Mouse (Mus musculus) mouse embryonic stem cell (cell line): Measurements from ENCODE around the gene Nxpe5.

Experiments
- in situ Hi-C, 2 experiments: fragments of 300-500 bp; cut with MboI; formaldehyde crosslinking; loops; 1 replicate in 1 of 2; 3 replicates in 1 of 2; pipeline ENCODE4 v1.14.3; 2019 to 2020; ENCODE audit warnings: low sequenced_read_pairs in 2 of 2, low pct_unique_long_range_greater_than_20kb in 1 of 2, mixed read lengths in 1 of 2; ENCODE audit not compliant: unreplicated experiment in 1 of 2

The Nxpe5 gene

DNA sequence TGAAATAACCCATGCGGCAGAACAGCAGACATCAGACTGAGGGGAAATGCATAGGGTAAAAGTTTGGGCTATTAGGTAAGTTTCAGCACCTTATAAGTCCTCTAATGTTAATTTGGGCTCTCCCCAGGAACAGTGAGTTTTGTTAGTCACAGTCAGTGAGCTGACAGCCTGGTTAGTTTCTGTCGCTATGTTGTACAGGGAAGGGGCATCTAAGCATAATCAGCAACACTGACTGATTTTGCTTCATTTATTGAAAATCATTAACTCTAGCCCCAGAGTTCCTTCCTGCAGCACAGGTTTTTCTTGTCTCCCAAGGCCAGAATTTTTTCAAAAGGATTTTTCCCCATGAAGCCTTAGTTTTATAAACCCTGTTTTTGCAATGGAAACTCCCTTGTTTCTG, 8.1 kb downstream of the Nxpe5 start:
- in situ Hi-C loops: no loop called here

DNA sequence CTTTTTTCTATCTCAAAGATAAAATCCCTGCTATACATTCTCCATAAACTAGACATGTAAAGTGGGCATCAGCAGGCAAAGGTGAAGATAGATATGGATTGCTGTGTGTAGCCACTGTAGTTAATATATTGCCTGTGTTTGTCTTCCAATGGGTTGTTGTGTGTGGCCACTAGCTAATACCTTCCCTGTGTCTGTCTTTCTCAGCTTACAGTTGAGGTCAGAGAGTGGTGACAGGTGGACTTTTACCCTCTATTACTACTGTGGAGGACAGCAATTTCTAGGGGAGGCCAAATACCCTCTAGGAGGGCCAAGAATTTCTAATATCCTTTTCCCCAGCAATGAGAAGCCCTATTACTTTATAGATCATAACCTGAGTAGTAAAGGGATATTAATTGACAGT, 8.5 kb downstream of the Nxpe5 start:
- in situ Hi-C loops: no loop called here

GRCm38 (mm10) chr5:138241511-138241910, 15.8 kb downstream of the Nxpe5 start:
- in situ Hi-C loops: no loop called here

- in situ Hi-C loops: loop anchor here (5.0 kb wide), 2 partner anchors 44 to 49 kb away; no protein-coding TSS in a partner anchor
Observed at GRCm38 (mm10) chr5:138251144-138251543, 25.4 kb downstream of the Nxpe5 start.

- in situ Hi-C loops: loop anchor here (5.0 kb wide), 2 partner anchors 46 to 51 kb away; no protein-coding TSS in a partner anchor
Observed at GRCm38 (mm10) chr5:138253061-138253460, 27.4 kb downstream of the Nxpe5 start.

DNA sequence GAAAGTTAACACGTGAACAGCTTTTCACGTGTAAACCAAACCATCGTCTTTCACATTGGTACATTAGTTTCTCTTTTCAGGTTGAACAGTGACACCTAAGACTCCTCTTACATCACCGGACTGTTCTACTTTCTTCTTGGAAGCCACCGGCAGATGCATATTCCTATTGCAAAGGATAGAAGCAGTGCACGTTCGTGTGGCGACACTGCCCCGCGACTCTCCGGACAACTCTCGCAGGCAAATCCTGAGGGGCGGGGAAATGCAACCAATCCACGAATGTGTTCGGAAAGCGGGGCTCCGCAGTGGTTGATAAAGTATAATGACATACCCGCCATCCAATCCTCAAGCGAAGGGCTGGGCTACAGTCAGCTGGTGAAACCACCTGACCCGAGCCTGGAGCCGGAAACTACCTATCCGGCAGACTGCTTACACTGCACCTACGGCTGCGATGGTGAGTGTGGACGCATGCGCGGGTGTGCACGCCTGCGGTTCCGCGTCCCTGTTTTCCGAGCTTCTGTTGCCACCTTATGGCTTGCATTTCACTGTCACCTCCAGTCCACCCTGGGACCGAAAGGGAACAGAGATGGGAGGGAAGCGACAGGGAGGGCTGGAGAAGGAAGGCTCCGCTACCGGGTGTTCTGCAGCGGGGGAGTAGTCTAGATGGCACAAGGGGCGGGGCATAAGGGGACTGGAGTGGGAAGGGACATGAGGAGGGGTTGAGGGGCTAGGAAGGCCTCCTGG, 29.8 kb downstream of the Nxpe5 start, which contains the start of gene Lamtor4:
TSS of gene Lamtor4 (plus strand) at position 130 of the 741 bp plus-strand sequence.
- in situ Hi-C loops: no loop called here

DNA sequence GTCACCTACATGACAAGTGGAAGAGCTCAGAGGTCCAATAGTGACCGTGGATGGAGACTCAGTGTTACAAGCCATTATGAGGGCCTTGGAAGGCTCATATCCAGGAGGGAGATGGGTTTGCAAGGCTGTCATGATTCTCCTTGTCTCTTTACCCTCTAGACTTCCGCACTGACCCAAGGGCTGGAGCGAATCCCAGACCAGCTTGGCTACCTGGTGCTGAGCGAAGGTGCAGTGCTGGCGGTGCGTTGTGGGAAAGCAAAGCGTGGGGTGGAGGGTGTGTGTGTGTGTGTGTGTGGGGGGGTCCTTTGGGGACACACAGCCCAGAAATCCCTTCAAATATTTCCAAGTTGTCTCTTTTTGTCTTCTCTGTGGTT, 30.4 kb downstream of the Nxpe5 start:
- in situ Hi-C loops: no loop called here

- in situ Hi-C loops: no loop called here
Observed at GRCm38 (mm10) chr5:138256966-138257584, 31.4 kb downstream of the Nxpe5 start.

DNA sequence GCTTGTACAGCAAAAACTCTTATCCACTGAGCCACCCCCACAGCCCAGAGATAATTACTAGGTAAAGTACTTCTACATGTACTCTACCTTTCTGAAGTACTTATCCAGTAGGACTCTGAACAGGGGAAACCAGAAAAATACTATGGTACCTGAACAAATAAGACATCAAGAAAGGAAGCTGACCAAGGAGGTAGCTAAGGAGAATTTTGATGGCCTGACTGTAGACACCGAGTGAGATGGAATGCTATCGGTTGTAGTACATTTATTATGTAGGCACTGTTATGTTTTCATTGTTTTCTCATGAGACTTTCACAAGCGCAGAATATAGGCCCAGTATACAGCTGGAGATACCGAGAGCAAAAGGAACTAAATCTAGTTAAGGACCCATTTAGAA, 31.9 kb downstream of the Nxpe5 start:
- in situ Hi-C loops: no loop called here

DNA sequence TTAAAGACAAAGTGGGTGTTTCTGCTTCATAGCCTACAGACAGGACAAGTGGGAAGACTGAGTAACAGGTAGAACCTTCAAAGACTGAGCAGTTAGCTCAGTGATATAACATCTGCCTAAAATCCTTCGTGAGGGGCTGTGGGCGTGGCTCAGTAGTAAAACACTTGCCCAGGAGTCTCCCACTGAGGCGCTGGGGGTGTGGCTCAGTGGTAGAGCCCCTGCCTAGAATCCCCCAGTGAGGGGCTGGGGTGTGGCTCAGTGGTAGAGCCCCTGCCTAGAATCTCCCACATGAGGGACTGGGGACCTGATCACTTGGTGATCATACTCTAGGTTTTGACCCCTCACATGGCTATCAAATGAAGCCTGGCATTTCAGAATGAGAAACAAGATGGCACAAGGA, 32.4 kb downstream of the Nxpe5 start:
- in situ Hi-C loops: no loop called here

DNA sequence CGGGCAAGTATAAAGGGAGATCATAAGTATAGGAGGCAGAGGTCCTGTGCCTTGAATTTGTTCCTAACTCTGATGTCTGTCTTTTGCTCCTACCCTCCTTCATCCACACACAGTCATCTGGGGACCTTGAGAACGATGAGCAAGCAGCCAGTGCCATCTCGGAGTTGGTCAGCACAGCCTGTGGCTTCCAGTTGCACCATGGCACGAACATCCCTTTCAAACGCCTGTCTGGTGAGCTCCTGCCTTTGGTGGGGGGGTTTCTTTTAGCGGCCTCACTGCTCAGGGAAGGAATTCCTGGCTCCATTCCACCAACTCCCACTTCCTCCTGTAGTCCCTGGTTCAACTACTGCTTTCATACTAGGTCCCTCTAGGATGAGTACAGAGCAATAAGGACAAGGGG, 32.8 kb downstream of the Nxpe5 start:
- in situ Hi-C loops: no loop called here

DNA sequence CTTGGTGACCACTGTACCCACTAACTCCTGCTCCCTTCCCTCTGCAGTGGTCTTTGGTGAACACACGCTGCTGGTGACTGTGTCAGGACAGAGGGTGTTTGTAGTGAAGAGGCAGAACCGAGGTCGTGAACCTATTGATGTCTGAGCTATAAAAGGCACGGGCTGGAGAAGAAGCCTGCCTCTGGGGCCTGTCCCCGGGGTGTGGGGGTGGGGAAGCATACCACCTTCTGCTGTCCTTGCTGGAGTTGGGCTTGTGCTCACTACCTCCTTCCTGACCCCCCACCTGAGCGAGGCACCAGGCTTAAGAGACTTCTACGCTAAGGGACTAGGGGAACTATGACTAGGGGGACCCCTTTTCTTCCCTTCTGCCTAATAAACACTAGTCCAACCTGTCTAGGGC, 33.3 kb downstream of the Nxpe5 start:
- in situ Hi-C loops: no loop called here

DNA sequence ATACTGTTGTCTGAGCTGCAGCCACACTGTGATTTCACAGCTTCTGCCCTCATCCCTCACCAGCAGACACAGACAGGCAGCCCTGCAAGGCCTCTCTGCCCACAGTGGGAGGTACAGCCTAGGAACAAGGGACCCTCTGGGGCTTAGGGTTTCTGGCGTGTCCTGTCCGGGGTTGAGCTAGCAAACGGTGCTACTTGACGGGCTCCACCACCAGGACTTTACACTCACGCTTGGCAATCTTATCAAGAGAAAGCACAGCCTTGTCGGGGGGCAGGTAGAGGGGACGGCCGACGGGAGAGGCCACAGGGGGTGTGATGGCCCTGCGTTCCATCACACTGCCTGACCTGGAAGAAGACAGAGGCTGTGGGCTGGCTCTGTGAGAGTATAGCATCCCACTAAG, 34.4 kb downstream of the Nxpe5 start:
- in situ Hi-C loops: no loop called here

DNA sequence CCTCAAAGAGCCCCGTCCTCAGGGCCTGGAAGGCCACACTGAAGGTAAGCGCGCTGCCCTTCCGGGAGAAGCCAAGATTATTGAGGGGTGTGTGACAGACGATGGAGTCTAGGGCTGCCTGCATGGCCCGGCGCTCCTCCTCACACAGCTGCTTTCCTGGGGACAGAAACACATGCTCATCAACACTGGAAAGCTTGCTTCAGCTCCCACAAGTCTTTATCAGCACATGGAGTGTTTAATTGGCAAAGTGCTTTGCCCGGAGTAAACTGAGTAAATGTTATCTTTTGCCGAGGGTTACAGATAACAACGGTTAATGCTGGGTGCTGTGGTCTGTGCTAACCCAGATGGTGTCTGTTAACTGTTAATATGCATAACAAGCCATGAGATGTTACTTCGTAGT, 35.1 kb downstream of the Nxpe5 start:
- in situ Hi-C loops: no loop called here

GRCm38 (mm10) chr5:138262001-138262400, 36.3 kb downstream of the Nxpe5 start:
- in situ Hi-C loops: no loop called here

DNA sequence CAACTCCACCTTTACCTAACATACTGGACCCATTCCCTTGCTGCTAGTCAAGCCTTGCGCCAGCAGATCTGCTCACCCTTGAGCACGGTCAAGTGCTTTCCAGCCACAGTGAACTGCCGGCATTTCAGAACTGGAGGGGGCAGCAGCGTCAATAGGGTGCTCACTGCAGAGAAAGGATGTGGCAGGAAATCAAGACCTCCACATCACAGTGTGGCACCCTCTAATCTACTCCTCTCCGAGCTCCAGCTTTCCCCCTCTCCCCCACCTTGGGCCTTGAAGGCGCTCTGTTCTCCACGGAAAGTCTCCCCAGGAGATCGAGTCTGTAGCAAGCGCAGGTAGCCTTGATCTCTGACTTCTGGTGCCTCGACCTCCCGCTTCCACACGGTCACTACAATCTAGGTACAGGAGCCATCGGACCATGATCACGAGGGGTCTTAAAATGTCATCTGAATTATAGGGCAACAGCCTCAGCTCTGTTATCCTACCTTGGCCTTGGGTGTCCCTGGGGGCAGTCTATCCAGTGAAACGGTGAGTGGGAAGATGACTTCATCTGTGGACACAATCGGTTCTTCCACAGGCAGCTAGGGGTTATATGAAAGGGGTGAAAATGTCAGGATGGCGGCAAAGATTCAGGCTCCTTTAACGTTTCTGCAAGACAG, 37.0 kb downstream of the Nxpe5 start:
- in situ Hi-C loops: no loop called here

DNA sequence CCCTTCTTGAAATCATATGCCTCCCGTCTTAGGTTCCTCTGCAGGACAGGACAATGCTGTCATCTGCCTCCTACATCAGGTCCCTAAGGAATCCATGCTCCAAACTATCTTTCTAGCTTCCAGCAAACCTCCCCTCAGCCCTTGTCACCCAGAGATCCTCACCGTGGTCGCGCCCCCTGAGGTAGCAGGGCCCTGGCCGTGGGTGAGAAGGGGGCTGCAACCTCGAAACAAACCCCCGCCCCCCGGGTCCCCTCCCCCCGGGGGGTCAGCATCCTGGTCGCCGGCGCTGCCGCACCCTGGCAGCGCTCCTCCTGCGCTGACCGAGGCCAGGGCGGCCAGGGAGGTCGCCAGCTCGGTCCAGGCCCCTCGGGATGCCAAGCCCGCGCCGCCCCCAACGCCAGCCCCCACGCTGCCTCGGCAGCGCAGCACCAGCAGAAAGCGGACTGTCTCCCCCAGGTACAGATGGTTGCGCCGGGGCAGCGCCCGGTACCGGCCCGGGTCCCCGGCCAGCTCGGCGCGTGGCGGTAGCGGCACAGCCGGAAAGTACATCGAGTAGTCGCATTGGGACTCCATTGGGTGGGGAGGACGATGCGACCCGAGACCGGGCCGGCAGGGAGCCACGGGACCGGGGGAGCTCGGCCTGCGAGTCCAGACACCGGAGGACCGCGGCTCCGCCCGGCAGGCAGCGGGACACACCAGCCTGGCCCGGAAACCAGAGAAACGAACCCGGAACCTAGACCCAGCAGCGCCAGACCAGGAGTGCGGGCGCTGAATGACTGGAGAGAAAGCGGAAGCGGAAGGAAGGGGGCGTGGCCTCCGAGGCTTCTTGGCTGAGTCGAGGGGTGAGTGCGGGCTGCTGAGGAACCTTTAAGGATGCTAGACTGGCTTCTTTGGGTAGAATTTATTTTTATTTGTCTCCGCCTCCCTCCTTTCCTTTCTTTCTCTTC, 37.8 kb downstream of the Nxpe5 start, which contains the start of gene BC037034:
TSS of gene BC037034 (minus strand) at position 774 of the 947 bp plus-strand sequence.
- in situ Hi-C loops: no loop called here

GRCm38 (mm10) chr5:138264207-138264578, 38.5 kb downstream of the Nxpe5 start:
- in situ Hi-C loops: no loop called here

GRCm38 (mm10) chr5:138265712-138266111, 40.0 kb downstream of the Nxpe5 start:
- in situ Hi-C loops: no loop called here
